Mouse (Mus musculus) adrenal gland, adult (tissue): ENCODE data around the gene Nrcam.

Experiments used
- DNase-seq, 2 experiments: peaks; one replicate each; pipeline ENCODE4 v3.0.0; 2022 to 2023; ENCODE audit warnings: low spot score in 1 of 2; ENCODE audit not compliant: inconsistent age in 2 of 2

Gene Nrcam

DNA sequence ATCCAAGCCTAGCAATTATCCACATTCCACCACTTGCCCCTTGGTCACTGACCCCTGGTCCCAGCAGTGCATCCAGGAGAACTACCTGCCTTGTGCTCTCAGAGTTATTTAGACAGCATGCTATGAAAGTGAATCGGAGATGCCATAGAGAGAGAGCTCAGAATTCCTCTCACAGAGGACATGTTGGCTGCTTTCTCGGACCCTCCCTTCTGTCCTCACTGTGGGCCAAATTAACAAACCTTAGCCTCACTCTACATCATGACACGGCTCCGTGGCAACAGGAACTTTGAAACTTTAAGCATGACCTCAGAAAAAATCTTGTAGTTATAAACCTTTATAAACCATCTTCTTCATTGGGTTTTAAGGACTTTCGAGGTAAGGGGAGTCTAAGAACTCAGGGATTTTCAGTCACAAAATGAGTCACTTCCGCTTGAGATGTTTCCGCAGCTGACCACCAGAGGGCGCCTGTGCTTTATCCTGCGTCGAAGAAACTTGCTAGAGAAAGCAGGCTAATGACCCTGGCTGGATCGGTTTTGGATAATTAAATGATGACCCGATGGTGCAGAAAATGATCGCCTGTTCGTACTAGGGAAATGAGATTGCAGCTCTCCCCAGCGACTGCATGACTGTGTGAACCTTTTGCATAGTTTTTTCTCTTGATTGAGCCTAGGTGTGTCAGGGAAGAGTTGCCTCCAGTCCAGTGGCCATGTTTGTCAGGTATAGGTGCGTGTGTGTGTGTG lies 272.9 kb downstream of the Nrcam start:
- DNase-seq: peak; percentile 38 to 86

DNA sequence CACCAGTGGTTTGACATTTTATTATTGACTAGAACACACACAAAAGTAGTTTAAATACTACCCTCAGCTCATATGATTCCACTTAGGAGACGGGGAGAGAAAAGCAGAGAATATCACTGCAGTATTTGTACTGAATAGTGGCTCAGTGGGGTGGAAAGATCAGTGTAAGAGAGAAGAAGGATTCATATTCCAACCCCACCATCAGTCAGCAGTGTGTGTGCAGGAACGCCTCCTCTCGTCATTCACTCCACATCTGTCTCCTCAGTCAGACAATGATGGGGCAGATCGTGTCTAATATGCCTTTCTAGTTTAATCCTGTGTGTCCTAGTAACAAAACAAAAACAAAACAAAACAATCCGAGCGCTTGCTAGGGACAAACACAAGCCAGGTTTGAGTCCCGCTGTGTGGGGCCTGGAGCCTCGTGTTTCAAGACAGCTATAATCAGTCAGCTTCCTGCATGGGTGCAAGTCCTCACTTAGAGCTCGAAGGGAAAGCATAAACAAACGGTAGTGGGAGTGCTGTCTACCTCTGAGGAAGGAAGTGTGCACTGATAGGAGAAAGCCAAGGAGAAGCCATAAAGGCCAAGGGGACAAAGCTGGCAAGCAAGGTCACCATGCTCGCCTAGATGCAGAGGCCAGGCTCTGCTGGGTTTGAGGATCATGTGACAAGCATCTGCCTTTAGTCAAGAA lies 273.7 kb downstream of the Nrcam start:
- peak in 1 of 2 experiments; percentile 21 for DNase-seq

GRCm38 (mm10) chr12:44602958-44603331 lies 274.3 kb downstream of the Nrcam start:
- no peak for DNase-seq

GRCm38 (mm10) chr12:44617001-44617421 lies 288.3 kb downstream of the Nrcam start:
- no peak for DNase-seq

GRCm38 (mm10) chr12:44617488-44617887 lies 288.8 kb downstream of the Nrcam start:
- DNase-seq: no peak

DNA sequence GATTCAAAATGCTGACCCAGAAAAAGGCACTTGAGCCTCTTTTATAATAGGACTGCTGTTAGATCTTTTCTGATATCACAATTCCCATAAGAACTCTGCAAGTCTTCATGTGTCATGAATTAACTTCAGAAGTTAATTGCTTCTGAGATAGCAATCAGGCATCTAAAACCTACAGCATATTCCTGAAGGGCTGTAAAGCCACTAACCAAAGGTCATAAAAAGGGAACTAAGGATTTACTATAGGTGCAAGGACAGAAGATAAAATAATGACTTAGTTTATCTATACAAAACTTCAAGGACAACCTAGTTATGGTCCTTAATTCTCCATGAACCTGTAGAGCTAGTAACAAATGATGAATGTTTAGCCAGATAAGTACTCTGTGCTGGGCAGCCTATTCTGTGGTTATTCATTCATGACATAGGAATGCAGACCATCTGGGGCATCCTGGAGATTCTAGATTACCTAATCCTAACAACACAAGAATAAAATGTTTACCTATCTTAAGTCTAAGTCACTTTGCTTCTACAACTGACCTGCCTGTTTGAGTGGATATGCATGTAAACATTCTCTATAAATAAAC lies 310.7 kb downstream of the Nrcam start:
- no peak for DNase-seq

DNA sequence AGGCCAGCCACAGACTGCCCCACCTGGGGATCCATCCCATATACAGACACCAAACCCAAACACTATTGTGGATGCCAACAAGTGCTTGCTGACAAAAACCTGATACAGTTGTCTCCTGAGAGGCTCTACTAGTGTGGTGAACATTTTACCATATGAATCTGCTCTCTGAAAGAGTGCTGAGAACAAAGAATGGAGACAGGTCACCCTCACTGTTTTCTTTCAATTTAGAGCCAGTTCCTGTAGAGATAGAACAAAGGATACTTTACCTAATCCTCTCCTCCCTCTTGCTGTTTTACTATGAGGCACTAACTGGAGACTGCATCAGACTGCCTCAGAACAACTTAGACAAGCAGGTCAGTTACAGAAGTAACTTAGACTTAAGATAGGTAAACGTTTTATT lies 311.9 kb downstream of the Nrcam start:
- no peak for DNase-seq
